Mouse (Mus musculus) liver, adult 2 months (tissue): ENCODE measurements around the gene Ric8a.

ENCODE experiments used
- CTCF ChIP-seq: fragments of 200-500 bp; IDR thresholded peaks from 2 replicates; pipeline ENCODE4 v1.5.1; 2011; ENCODE audit warnings: low read depth, low read length, control low read depth
- POLR2A ChIP-seq: fragments of 200-500 bp; IDR thresholded peaks from 2 replicates; pipeline ENCODE4 v1.6.1; 2011; ENCODE audit warnings: low read length, control low read depth; ENCODE audit not compliant: insufficient read depth; ENCODE audit errors: extremely low read depth

GRCm38 (mm10) chr7:140821653-140822329 lies 35.0 kb upstream of the Ric8a start, which contains the start of gene Zfp941:
- TF ChIP-seq CTCF (no peak), POLR2A (no peak)
